Mouse (Mus musculus): ENCODE data around the gene Arl8a. TPM values are rescaled to one million over a fixed set of nuclear protein-coding genes. Genes with fewer than 3 reads are reported as not detected.

Gene Arl8a
- polyA plus RNA-seq, 1 experiment = 64.5 TPM

DNA sequence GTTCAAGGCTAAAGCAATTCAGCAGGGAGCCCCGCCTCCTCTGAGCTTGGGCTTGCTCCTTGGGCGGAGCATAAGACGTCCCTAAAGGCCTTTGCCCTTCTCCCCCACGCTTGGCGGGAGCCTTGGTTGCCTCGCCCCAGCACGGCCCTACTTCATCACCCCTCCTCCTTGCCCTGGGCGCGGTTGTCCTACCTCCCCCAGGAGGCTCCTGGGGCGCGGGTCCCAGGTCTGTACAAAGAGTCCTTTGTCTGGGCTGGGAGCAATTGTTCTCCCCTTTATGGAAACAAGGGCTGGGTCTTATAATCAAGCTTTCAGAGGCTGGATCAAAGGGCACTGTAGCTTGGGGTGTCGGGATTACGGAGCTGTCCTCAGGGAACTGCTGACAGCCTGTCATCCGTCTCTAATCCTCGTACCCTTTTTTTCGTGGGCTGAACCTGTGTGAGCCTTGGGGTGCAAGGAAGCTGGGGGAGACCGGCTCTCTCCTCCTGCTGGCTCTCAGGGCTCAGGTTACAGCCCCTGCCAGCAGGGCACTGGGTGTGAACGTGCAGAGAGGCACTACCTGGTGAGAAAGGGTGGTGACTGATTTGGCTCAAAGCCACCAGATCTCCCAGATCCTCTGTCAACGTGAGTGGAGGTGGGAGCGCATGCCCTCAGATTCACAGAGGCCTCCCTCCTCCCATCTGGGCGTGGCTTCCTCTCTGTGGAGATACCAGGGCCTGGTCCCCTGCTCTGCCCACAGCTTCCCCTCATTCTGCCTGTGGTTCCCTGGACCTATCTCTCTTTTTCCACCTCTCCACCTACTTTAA is 52.6 kb downstream of the Arl8a start:
- no peak for DNase-seq (ENCODE audit: low read depth)

DNA sequence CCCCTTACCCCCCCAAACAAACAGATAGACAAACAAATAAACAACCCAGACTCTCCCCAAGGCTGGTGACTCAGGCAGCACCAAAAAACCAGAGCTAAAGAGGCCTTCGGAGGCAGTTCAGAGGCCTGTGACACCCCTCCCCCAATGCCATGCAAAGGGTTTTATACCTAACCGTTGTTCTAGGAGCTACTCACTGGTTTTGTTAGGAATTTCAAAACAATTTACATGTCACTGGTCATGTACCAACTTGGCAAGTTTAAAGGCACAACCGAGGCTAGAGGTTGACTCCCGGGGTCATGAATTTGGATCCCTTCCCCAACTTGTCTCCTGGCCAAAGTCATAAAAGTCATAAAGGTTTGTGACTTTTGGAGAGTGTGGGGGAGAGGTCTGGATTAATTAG is 53.8 kb downstream of the Arl8a start:
- DNase-seq (ENCODE audit: low read depth) = no peak

DNA sequence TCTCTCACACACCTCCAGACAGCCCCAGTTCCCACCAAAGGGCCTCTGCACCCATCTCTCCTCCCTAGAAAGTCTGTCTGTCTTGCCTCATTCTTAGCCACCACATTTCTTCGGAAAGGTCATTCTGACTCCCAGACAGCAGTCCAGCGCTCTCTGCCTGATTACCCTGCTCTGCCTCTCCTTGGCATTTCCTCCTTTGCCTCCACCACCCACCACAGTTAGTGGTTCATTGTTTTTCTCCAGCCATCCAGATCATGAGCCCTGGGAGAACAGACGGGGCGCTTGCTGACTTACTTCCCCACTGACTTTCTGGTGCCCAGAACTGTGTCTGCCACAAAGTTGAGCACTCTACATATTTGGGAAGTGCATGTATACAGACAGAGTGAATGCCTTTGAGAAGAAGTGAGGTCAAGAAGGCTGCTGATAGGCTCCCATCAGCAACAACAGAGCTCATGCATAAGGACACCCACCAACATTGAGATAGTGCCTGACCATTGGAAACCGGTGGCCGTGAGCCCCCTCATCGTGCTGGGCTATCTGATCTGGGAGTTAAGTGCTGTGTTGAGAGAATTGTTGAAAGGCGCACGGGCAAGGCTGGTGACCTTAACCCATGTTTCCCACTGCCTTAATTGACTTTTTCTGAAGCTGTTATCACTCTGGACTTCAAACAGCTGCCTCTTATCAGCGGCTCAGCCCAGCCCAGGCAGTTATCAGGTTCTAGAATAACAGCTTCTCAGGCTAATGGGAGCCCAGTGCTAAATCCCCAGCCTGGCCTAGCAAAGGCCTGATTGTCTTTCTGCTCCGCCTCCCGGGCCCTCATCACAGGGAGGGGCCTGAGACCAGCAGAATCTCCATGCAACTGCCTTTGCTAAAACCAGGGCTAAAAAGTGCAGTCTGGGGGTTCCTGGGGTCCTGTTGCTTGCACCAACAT is 57.8 kb downstream of the Arl8a start:
- DNase-seq (ENCODE audit: low read depth) = no peak

DNA sequence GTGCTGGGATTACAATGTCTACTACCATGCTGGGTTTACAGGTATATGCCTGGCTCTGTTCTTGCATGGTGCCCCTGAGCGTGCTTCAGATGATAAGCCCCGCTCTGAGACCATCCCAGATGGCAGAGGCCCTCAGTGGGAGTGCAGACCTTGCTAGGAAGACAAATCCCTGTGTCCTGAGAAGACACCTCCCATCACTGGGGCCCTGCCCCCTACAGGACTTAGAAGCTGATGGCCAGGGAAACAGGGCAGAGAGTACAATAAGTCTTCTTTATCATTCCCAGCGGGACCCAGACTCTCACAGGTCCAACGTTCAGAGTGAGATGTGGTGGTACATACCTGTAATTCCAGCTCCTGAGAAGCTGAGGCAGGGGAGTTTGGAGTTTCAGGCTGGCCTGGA is 58.6 kb downstream of the Arl8a start:
- no peak for DNase-seq (ENCODE audit: low read depth)

Other genes starting within 250 kb of the Arl8a start
- 23.1 and 24.4 TPM in 2 replicates for gene Ppp1r12b, start 190.9 kb upstream of the Arl8a start, polyA plus RNA-seq (2012; rRNA removed)
- 0.95 and 1.3 TPM in 2 replicates for gene Ube2t, start 184.3 kb upstream of the Arl8a start, polyA plus RNA-seq (2012; rRNA removed)
- gene Lgr6, start 41.5 kb upstream of the Arl8a start, polyA plus RNA-seq (2012; rRNA removed) = 0.18 and 0.24 TPM in 2 replicates
- 2.4 and 2.9 TPM in 2 replicates for gene Ptpn7, start 14.1 kb upstream of the Arl8a start, polyA plus RNA-seq (2012; rRNA removed)
- 1.00 and 1.5 TPM in 2 replicates for gene Gpr37l1, start 20.9 kb downstream of the Arl8a start, polyA plus RNA-seq (2012; rRNA removed)
- 82.7 and 109 TPM in 2 replicates for gene Elf3, start 111.7 kb downstream of the Arl8a start, polyA plus RNA-seq (2012; rRNA removed)
- gene Rnpep, start 137.3 kb downstream of the Arl8a start, polyA plus RNA-seq (2012; rRNA removed) = 50.6 and 70.7 TPM in 2 replicates
- gene Timm17a, start 167.0 kb downstream of the Arl8a start, polyA plus RNA-seq (2012; rRNA removed) = 82.7 and 105 TPM in 2 replicates
- gene Lmod1, start 178.0 kb downstream of the Arl8a start, polyA plus RNA-seq (2012; rRNA removed) = 14.1 and 14.6 TPM in 2 replicates
- 5.7 and 8.2 TPM in 2 replicates for gene Shisa4, start 228.4 kb downstream of the Arl8a start, polyA plus RNA-seq (2012; rRNA removed)

Data from gonadal fat pad, adult 2 months (tissue).